Mouse (Mus musculus): ENCODE data around the gene Wdr66.

The Wdr66 gene

GRCm38 (mm10) chr5:123251834-123252233 lies at the start of gene Wdr66:
Wdr66 (plus strand) TSS chr5:123252102.
- DNase-seq: peak; percentile 99

- DNase-seq: peak; percentile 31
Observed at GRCm38 (mm10) chr5:123202771-123203170, 49.1 kb upstream of the Wdr66 start.

GRCm38 (mm10) chr5:123203591-123203990 lies 48.3 kb upstream of the Wdr66 start:
- DNase-seq: peak; percentile 68

- DNase-seq: peak; percentile 52
Observed at GRCm38 (mm10) chr5:123222346-123223050, 29.4 kb upstream of the Wdr66 start.

GRCm38 (mm10) chr5:123223051-123223410 lies 28.9 kb upstream of the Wdr66 start:
- DNase-seq: peak; percentile 67

- DNase-seq: peak; percentile 27
Observed at GRCm38 (mm10) chr5:123223861-123224260, 28.0 kb upstream of the Wdr66 start.

GRCm38 (mm10) chr5:123226851-123227250 lies 25.1 kb upstream of the Wdr66 start:
- peak; percentile 62 for DNase-seq

- peak; percentile 99 for DNase-seq
Observed at GRCm38 (mm10) chr5:123227762-123228523, 24.0 kb upstream of the Wdr66 start.

GRCm38 (mm10) chr5:123228524-123228922 lies 23.4 kb upstream of the Wdr66 start:
- no peak for DNase-seq

- peak; percentile 79 for DNase-seq
Observed at GRCm38 (mm10) chr5:123229296-123229695, 22.6 kb upstream of the Wdr66 start.

GRCm38 (mm10) chr5:123232180-123232579 lies 19.7 kb upstream of the Wdr66 start:
- DNase-seq: no peak

- peak; percentile 77 for DNase-seq
Observed at GRCm38 (mm10) chr5:123235731-123236130, 16.2 kb upstream of the Wdr66 start.

- peak; percentile 76 for DNase-seq
Observed at GRCm38 (mm10) chr5:123236426-123236825, 15.5 kb upstream of the Wdr66 start.

- peak; percentile 96 for DNase-seq
Observed at GRCm38 (mm10) chr5:123239501-123239900, 12.4 kb upstream of the Wdr66 start.

- no peak for DNase-seq
Observed at GRCm38 (mm10) chr5:123245518-123245917, 6.4 kb upstream of the Wdr66 start.

GRCm38 (mm10) chr5:123251390-123251789 lies 512 bp upstream of the Wdr66 start:
- DNase-seq: no peak

- DNase-seq: no peak
Observed at GRCm38 (mm10) chr5:123256841-123257755, 5.2 kb downstream of the Wdr66 start.

GRCm38 (mm10) chr5:123258990-123259389 lies 7.1 kb downstream of the Wdr66 start:
- no peak for DNase-seq

GRCm38 (mm10) chr5:123260698-123261097 lies 8.8 kb downstream of the Wdr66 start:
- DNase-seq: no peak

GRCm38 (mm10) chr5:123266909-123267308 lies 15.0 kb downstream of the Wdr66 start:
- DNase-seq: no peak

GRCm38 (mm10) chr5:123268477-123269474 lies 16.9 kb downstream of the Wdr66 start:
- DNase-seq: peak; percentile 81

GRCm38 (mm10) chr5:123270917-123271316 lies 19.0 kb downstream of the Wdr66 start:
- DNase-seq: peak; percentile 81

Measured in heart, adult 11 months (tissue).